Mouse (Mus musculus) forebrain, embryonic 15.5 days (tissue): Measurements from ENCODE around the gene Kcnj9. TPM values are rescaled to one million over a fixed set of nuclear protein-coding genes. Genes with fewer than 3 reads are reported as not detected.

Experiments used
- ATAC-seq: fragments of 200-750 bp; cut with Nextera tagmentation; replicated peaks from 2 replicates; pipeline ENCODE4 v1.8.0; 2017; ENCODE audit warnings: mild to moderate bottlenecking, moderate TSS enrichment, moderate library complexity
- H3K27ac ChIP-seq: fragments of 300-500 bp; sonication (generic); replicated peaks from 2 replicates; pipeline ENCODE4 v1.5.1; 2015; ENCODE audit warnings: mild to moderate bottlenecking, inconsistent platforms
- H3K27me3 ChIP-seq: fragments of 300-500 bp; sonication (generic); 2 replicates; pipeline ENCODE4 v1.6.1; 2015; ENCODE audit warnings: inconsistent platforms
- H3K36me3 ChIP-seq: fragments of 300-500 bp; sonication (generic); 2 replicates; pipeline ENCODE4 v1.6.1; 2015; ENCODE audit warnings: mild to moderate bottlenecking, inconsistent platforms
- H3K4me1 ChIP-seq: fragments of 300-500 bp; sonication (generic); 2 replicates; pipeline ENCODE4 v1.6.1; 2015; ENCODE audit warnings: inconsistent platforms
- H3K4me2 ChIP-seq: fragments of 300-500 bp; sonication (generic); replicated peaks from 2 replicates; pipeline ENCODE4 v1.6.1; 2015; ENCODE audit warnings: mild to moderate bottlenecking, inconsistent platforms
- H3K4me3 ChIP-seq: fragments of 300-500 bp; sonication (generic); 2 replicates; pipeline ENCODE4 v1.5.1; 2015; ENCODE audit warnings: mild to moderate bottlenecking, inconsistent platforms
- H3K9ac ChIP-seq: fragments of 300-500 bp; sonication (generic); replicated peaks from 2 replicates; pipeline ENCODE4 v1.6.1; 2015; ENCODE audit warnings: mild to moderate bottlenecking, inconsistent platforms
- H3K9me3 ChIP-seq: fragments of 300-500 bp; sonication (generic); 2 replicates; pipeline ENCODE4 v1.6.1; 2016; ENCODE audit warnings: inconsistent platforms
- WGBS: fragments of 180-500 bp; shearing (Covaris S2); methylation state at CpG from one replicate; pipeline ENCODE4 v1.1.7; 2015; ENCODE audit warnings: mixed read lengths; 5-methylcytosine and 5-hydroxymethylcytosine counted together
- polyA plus RNA-seq: library from polyadenylated mRNA; unstranded; fragments of >200 nt; fragmentation: Nextera tagmentation; extraction: Ambion mirVana; gene quantifications from 2 replicates; pipeline ENCODE4 v1.2.1, GENCODE M21; 2015

Kcnj9 gene
- polyA plus RNA-seq, 1 experiment from 2014 or later = 3.5 TPM

DNA sequence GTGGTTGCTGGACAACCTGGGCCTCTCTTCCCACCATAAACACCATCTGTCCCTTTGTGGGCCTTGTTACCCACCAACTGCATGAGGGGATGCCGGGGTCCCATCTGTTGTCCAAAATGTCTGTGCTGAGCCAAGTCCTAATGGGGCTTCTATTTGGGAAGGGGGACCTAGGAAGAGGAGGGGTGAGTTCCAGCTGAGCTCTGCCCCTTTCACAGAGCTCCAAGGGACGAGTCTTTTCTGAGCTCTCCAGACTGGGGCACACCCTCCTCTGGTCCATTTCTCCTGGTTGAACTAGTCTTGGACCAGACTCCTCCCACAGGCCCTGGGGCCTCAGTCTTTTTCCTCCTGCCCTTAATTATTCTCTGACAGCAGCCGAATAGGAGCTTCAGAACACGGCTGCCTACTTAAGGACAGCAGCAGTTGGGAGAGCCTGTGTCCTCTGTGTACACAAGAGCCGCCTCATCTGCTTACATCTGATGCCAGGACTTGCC, 9.2 kb downstream of the Kcnj9 start:
- H3K4me1 ChIP-seq = peaks cover 64% of the 10 kb centered on the region
- WGBS = 9% methylated on average over 5 of the region's 5 CpGs
- ATAC-seq = peak; percentile 46
- H3K4me2 ChIP-seq = no peak overlapping the region
- no peak overlapping the region for H3K9ac ChIP-seq
- no peaks in the 10 kb centered on the region for H3K27me3 ChIP-seq
- peak overlapping the region; percentile 81 for H3K27ac ChIP-seq
- no peaks in the 10 kb centered on the region for H3K9me3 ChIP-seq
- no peak overlapping the region for H3K4me3 ChIP-seq
- H3K36me3 ChIP-seq = peaks cover 6% of the 10 kb centered on the region; the same call in 1 of the 2 replicates

DNA sequence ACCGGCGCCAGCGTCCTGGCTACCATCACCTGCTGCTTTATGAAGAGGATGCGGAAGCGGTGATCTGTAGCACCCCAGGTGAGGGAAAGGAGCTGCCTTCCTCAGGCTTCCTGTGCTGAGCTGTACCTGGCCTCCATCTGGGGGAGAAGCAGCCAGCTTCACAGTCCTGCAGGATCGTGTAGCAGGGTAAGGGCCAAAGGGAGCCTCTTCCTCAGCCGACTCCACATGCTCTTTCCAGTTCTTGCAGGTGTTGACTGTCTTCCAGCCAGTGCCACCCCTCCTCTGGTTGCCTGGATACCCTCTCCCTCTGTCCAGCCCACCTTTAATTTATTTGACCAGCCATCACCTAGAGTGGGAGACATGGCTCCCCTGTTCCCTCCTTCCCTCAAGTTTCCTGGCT, 9.8 kb downstream of the Kcnj9 start:
- no peak overlapping the region for H3K9ac ChIP-seq
- no peak for ATAC-seq
- H3K9me3 ChIP-seq = no peaks in the 10 kb centered on the region
- 72% methylated on average over 7 of the region's 7 CpGs for WGBS
- peak overlapping the region; percentile 81 for H3K27ac ChIP-seq
- H3K27me3 ChIP-seq = no peaks in the 10 kb centered on the region
- peaks cover 6% of the 10 kb centered on the region; the same call in 1 of the 2 replicates for H3K36me3 ChIP-seq
- no peak overlapping the region for H3K4me3 ChIP-seq
- no peak overlapping the region for H3K4me2 ChIP-seq
- peaks cover 69% of the 10 kb centered on the region for H3K4me1 ChIP-seq

DNA sequence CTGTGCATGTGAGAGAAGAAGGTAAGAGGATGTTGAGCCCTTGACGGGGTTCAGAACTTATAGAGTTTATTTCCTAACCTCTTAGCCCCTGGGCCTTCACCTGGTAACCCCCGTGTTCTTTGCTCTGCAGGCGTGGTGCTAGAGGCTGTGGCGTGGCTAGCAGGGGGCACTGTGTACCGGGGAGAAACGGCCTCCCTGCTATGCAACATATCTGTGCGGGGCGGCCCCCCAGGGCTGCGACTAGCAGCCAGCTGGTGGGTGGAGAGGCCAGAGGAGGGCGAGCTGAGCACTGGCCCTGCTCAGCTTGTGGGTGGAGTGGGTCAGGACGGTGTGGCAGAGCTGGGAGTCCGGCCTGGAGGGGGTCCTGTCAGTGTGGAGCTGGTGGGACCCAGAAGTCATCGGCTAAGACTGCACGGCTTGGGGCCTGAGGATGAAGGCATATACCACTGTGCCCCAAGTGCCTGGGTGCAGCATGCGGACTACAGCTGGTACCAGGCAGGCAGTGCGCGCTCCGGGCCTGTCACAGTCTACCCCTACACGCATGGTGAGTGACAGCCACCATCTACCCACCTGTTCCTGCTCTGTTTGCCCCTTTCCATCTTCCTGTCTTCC, 10.6 kb downstream of the Kcnj9 start:
- Histone ChIP-seq H3K36me3 (peaks cover 6% of the 10 kb centered on the region; the same call in 1 of the 2 replicates), H3K9ac (no peak overlapping the region), H3K27ac (peak overlapping the region; percentile 39), H3K4me1 (peaks cover 71% of the 10 kb centered on the region), H3K4me3 (no peak overlapping the region), H3K9me3 (no peaks in the 10 kb centered on the region), H3K4me2 (no peak overlapping the region), H3K27me3 (no peaks in the 10 kb centered on the region)
- WGBS = 79% methylated on average over 19 of the region's 19 CpGs
- no peak for ATAC-seq

DNA sequence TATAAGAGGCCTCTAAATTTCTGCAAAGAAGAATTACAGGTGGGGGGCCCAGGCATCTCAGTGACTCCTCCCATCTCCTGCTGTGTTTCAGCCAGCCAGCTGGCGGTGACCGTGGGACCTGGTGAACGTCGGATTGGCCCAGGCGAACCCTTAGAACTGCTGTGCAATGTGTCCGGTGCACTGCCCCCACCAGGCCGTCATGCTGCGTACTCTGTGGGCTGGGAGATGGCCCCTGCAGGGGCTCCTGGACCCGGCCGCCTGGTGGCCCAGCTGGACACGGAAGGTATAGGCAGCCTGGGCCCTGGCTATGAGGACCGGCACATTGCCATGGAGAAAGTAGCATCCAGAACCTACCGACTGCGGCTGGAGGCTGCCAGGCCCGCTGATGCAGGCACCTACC, 11.2 kb downstream of the Kcnj9 start:
- ATAC-seq = no peak
- peaks cover 6% of the 10 kb centered on the region; the same call in 1 of the 2 replicates for H3K36me3 ChIP-seq
- no peaks in the 10 kb centered on the region for H3K27me3 ChIP-seq
- H3K4me2 ChIP-seq = no peak overlapping the region
- peak overlapping the region; percentile 39; the same call in 1 of the 2 replicates for H3K27ac ChIP-seq
- H3K9ac ChIP-seq = no peak overlapping the region
- no peaks in the 10 kb centered on the region for H3K9me3 ChIP-seq
- WGBS = 55% methylated on average over 15 of the region's 15 CpGs
- peaks cover 71% of the 10 kb centered on the region for H3K4me1 ChIP-seq
- no peak overlapping the region for H3K4me3 ChIP-seq

DNA sequence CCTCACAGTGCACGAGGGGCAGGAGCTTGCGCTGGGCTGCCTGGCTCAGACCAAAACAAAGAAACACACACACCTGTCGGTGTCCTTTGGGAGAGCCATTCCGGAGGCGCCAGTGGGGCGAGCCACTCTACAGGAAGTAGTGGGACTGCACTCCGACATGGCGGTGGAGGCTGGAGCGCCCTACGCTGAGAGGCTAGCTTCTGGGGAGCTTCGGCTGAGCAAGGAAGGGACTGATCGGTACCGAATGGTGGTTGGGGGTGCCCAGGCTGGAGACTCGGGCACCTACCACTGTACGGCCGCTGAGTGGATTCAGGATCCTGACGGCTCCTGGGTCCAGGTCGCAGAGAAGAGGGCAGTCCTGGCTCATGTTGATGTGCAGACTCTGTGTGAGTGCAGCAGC, 11.7 kb downstream of the Kcnj9 start:
- Histone ChIP-seq H3K36me3 (peaks cover 6% of the 10 kb centered on the region; the same call in 1 of the 2 replicates), H3K9me3 (no peaks in the 10 kb centered on the region), H3K4me3 (no peak overlapping the region), H3K9ac (no peak overlapping the region), H3K4me2 (no peak overlapping the region), H3K27me3 (no peaks in the 10 kb centered on the region), H3K27ac (no peak overlapping the region), H3K4me1 (peaks cover 70% of the 10 kb centered on the region)
- WGBS = 71% methylated on average over 18 of the region's 18 CpGs
- ATAC-seq = no peak

DNA sequence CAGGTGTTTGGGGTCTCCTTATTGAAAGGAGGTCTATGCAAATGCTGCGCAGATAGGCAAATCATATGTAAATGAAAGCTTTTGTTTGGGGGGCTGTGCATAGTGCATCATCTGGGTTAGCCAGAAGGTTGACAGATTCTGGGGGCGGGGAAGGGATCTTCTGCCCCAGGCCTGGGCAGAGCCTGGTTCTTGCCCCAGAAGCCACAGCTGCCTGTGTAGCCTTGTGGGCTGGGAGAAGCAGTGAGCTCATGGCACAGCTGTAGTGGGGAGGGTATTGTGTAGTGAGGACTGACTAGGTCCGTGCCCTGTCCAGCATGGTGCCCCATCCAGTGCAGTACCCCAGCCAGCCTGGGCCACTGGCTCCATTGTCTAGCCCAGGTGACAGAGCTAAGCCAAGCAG, 14.2 kb downstream of the Kcnj9 start:
- peak; percentile 15 for ATAC-seq
- Histone ChIP-seq H3K27me3 (no peaks in the 10 kb centered on the region), H3K4me3 (peak overlapping the region; percentile 66), H3K36me3 (peaks cover 6% of the 10 kb centered on the region; the same call in 1 of the 2 replicates), H3K4me1 (peaks cover 72% of the 10 kb centered on the region), H3K4me2 (peak overlapping the region; percentile 74), H3K9ac (0 out of 2 replicates have a peak overlapping the region, but pooled peaks have one; percentile 2), H3K27ac (peak overlapping the region; percentile 94), H3K9me3 (no peaks in the 10 kb centered on the region)
- WGBS = 11% methylated on average over 3 of the region's 3 CpGs

DNA sequence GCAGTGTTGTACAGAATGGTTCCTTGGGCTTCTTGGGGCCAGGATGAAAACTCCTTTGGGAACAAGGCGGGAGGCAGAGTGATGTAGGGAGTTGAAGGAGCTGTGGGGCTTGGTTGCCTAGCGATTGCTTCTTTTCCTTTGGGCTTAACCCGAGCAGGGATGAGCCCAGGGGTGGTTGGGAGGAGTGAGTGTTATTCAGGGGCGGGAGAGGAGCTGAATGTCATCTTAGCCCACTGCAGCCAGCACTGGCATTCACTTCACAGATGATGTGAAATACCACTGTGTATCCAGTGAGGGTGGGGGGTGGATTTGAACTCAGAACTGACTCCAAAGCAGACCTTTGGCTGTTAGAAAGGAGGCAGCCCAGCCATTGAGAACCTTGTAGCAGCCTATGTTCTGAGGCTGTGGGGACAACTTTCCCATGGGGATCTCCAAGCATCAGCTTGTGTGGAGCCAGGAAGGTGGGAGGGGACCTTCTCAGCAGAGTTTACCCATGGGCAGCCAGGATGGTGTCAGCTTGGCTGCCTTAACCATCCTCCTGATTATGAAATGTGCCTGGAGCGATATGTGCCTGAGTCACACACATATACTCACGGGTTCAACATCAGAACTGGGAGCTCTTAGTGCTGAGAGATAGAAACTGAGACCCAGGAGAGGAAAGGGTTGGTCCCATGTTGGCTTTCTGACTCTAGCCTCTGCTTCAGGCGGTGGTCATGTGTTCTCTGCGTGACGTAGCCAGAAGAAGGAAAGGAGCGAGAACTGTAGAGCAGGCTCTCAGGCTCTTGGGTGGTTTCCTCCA, 15.3 kb downstream of the Kcnj9 start:
- Histone ChIP-seq H3K27ac (peak overlapping the region; percentile 94), H3K27me3 (no peaks in the 10 kb centered on the region), H3K4me2 (peak overlapping the region; percentile 74), H3K9me3 (no peaks in the 10 kb centered on the region), H3K9ac (peak overlapping the region; percentile 78), H3K4me3 (peak overlapping the region; percentile 66), H3K4me1 (peaks cover 70% of the 10 kb centered on the region), H3K36me3 (peaks cover 6% of the 10 kb centered on the region; the same call in 1 of the 2 replicates)
- ATAC-seq = no peak
- WGBS = 56% methylated on average over 10 of the region's 10 CpGs

DNA sequence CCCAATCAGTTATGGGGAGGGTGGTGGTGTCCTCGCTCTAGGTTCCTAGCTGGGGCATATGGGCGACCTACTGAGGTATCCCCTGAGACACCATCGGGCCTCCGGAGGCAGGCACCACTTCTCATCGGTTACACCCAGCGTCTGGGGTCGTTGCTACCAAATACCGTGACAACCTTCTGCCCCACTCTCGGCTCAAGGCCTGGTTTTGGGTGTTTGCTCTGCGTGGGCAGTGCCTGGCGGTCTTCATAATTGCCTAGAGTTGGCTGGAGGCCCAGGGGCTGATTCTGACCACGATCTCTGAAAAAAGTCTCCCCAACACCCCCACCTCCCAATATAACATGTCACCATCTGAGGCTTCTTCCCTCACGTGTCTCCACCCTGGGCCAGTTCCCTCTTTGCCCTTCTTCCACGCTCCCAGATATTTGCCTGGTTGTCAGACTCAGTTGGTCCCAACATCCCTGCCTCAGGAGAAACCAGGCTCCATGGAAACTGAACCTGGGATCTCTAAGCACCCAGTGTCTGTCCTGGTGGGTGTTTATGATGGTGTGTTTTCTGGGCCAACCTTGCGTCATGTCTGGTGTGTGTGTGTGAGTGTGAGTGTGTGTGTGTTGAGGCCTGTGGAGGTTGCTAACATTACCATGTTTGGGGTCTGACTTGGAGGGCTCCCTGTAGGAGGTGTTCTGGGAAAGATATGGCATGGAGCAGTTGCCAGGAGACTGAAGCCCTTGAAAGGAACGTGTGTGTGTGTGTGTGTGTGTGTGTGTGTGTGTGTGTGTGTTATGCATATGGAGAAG, 16.2 kb downstream of the Kcnj9 start:
- Histone ChIP-seq H3K9me3 (no peaks in the 10 kb centered on the region), H3K4me3 (peak overlapping the region; percentile 66), H3K9ac (peak overlapping the region; percentile 78), H3K4me1 (peaks cover 67% of the 10 kb centered on the region), H3K27me3 (no peaks in the 10 kb centered on the region), H3K36me3 (peaks cover under 1% of the 10 kb centered on the region; the same call in 1 of the 2 replicates), H3K4me2 (peak overlapping the region; percentile 74), H3K27ac (peak overlapping the region; percentile 94)
- WGBS = 6% methylated on average over 16 of the region's 16 CpGs
- ATAC-seq = no peak

DNA sequence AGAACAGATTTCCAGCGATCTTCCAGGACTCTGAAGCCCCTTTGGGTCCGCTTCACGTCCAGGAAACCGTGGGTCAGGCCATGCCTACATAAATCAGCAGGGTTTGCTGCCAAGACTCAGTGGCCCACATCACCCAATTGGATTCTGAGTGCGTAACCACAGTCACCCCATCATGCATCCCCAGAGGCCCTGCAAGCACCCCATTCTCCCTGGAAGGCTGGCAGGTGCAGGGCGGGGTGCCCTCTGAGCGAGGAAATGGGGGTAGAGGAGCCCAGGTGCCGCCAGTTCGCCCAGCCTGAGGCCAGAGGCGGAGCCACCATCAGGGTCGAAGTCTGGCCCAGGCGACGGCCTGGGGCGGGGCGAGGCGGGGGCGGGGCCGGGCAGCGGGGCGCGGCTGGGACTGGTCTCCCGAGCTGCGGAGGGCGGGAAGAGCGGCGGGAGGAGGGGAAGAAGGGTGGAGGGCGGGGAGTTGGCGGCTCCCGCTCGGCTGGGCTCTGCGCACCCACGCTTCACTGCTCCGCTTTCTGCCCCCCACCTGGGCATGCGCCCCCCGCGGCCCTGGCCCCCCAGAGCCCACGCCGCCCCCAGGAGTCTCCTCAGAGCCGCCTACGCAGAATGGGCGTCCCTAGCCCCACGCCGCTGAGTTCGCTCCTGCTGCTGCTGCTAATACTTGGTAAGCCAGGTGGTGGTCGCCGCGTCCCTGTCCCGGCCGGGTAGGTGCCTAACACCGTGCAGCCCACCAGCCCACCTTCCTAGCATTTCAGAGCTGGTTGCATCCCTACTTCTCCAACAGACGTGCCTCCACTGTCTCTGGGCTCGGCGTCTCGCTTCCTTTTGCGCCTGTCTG, 17.0 kb downstream of the Kcnj9 start:
- WGBS = under 1% methylated on average over 40 of the region's 55 CpGs
- Histone ChIP-seq H3K4me2 (peak overlapping the region; percentile 74), H3K27ac (peak overlapping the region; percentile 94), H3K9ac (peak overlapping the region; percentile 78), H3K9me3 (no peaks in the 10 kb centered on the region), H3K4me3 (peak overlapping the region; percentile 66), H3K4me1 (peaks cover 64% of the 10 kb centered on the region), H3K36me3 (no peaks in the 10 kb centered on the region), H3K27me3 (no peaks in the 10 kb centered on the region)
- peak; percentile 68 for ATAC-seq

DNA sequence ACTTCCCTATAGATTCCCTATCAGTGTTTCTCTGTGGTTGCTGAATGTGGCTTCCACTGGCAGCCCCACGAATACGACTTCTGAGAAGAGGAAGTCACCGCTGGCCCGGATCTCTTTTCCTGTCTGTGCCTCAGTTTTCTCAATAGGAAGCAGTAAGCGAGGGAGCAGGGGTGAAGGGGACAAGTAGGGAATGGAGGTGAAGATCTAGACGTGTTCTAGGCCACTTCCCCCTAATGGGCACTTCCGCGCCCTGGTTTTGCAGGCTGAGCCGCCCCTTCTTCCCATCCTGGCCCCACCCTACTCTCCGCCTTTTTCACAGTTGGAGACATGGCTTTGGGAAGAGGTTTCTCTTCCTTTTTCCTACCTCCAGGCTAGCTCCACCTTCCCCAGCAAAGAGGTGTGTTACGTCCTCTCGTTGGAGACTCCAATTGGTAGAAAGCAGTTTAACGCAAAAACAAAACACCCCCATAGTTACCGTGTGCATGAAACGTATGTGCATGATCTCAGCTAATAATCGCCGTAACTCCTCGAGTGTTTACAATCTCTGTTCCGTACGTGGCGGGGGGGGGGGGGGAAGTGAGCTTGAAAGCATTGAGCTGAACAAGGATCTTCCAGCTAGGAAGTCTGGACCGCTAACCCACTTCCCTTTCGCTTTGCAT, 17.7 kb downstream of the Kcnj9 start:
- WGBS = 14% methylated on average over 23 of the region's 23 CpGs
- Histone ChIP-seq H3K4me3 (peak overlapping the region; percentile 66), H3K4me2 (peak overlapping the region; percentile 74), H3K9ac (peak overlapping the region; percentile 78), H3K9me3 (no peaks in the 10 kb centered on the region), H3K27me3 (no peaks in the 10 kb centered on the region), H3K36me3 (no peaks in the 10 kb centered on the region), H3K4me1 (peaks cover 67% of the 10 kb centered on the region), H3K27ac (peak overlapping the region; percentile 94)
- peak; percentile 2; the same call in 1 of the 2 replicates for ATAC-seq
